Mouse (Mus musculus) kidney, adult 8-10 months (tissue): ENCODE results near the gene Gjb4.

Experiments used
- DNase-seq, 2 experiments: peaks; one replicate each; pipeline ENCODE4 v3.0.0; 2022

Gene Gjb4

DNA sequence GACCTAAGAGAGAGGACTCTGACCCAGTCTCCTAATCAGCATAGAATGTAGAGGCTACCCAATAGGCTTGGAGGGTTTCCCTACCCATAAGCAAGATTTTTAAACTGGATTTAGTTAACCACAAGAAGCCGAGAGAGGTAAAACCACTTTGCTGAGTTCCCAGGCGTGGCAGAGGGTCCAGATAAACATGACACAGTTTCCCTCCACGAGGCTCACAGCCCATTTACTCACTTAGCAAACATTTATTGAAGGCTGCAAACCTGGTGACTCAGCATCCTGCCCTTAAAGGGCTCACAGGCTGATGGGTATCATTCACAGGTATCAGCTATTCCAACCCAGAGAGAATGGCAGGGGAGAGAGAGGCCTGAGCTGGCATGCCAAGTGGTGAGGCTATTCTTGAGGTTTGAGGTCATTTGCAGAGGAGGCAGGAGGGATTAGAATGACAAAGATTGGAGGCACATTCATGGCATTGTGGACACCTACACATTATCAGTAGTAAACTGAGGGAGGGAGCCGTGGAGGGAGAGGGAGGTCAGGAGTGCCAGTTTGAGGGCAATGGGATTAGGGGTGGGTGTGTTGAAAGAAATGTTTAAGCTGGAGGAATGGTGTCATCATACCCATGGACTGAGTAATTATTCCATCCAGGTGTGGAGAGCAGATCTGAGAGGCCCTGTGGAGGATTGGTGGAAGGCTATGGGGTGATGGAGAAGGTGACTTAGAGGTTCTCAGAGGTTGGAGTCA, 4.2 kb downstream of the Gjb4 start:
- no peak for DNase-seq

DNA sequence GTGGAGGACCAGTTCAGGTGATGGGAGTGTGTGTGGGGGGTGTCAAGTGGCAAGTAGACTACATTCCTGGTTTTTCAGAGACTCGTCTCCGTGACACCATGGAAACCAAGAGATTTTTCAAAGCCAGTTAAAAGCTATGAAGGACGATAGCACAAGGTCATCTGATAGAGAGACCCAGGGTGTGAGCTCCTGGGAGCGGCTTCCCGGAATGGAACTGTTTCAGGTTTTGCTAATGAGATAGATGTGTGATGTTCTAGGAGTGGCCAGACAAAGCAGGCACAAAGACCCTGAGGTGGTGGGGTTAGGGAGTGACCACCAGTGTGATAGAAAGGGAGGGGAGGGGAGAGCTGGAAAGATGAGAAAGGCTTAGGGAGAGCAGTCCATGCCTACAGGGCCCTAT, 8.9 kb downstream of the Gjb4 start:
- DNase-seq: no peak

DNA sequence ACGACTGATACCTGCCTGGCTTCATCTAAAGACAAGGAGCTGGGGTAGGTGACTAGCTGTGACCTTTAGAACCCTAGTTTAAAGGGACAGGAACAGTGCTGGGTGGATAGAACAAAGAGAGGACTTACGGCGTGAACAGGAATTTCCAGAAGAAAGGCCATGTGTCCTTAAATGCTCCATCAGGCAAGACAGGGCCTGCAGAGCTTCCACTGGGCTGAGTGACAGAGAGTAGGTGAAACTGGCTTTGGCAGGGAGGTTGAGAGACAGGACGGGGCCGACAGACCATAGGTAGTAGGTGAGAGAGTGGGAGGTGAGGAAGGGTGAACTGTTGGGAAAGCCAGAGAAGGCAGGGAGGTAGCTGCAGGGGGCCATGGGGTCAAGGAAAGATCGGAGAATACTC, 12.5 kb downstream of the Gjb4 start:
- DNase-seq: no peak

DNA sequence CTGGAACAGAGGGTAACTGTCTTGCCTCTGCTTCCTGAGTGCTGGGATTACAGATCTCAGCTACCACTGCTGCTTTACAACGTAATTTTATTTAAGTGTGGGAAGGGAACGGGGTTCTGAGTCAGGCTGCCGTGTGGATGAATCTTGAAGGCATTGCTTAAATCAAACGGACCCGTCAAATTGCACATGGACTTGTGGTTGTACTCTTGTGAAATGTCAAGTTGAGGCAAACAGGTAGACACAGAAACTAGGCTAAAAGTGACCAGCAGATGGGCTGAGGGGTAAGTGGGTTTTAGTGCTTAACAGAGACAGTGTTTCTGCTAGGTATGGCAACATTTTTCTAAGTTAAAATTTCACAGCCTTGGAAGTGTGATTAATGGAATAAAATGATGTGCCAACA, 16.2 kb downstream of the Gjb4 start:
- no peak for DNase-seq

DNA sequence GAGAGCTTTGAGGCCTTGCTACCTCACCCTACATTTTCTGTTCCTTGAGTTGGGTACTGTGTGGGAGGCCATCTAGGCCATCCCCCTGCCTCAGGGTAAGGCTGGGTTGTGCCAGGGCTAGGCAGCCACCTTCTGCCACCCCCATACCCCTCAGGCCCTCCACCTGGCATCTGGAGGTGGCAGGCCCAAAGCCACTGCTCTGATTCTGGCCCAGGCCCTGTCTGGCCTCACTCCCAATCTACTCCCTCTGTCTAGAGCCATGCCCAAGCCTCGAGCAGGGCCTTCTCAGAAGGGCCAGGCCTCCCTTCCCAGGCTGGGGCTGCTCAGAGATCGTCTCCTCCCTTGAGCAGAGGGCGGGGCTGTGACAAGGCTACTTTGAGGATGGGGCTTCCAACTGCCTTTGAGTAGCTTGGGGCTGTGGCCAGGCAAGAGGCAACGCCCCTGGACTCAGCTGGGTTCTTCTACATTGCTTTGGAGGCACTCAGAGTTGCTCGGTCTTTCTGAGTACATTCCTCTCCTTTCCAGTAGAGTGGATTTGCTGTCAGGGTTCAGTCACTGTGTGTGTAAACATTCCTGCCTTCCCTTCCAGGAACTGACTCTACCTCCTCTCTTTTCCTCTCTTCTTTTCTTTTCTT, 18.9 kb downstream of the Gjb4 start:
- DNase-seq: no peak

DNA sequence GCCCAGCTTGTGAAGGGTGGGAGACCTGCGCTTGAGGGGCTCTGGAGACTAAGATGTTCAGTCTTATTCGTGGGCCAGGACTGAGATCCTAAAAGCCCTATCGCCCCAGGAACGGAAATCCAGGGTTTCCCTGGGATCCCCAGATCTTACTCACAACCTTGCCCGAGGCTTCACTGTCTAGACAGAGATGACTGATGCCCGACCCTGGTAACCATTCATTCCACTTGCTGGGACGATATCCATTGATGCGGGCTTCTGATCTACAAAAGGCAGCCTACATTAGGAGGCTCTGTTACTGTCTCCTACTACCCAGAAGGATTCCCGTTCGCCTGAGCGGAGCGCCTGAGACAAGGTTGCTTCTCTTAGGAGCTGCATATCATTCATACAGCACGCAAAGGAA, 22.7 kb downstream of the Gjb4 start:
- DNase-seq: no peak

DNA sequence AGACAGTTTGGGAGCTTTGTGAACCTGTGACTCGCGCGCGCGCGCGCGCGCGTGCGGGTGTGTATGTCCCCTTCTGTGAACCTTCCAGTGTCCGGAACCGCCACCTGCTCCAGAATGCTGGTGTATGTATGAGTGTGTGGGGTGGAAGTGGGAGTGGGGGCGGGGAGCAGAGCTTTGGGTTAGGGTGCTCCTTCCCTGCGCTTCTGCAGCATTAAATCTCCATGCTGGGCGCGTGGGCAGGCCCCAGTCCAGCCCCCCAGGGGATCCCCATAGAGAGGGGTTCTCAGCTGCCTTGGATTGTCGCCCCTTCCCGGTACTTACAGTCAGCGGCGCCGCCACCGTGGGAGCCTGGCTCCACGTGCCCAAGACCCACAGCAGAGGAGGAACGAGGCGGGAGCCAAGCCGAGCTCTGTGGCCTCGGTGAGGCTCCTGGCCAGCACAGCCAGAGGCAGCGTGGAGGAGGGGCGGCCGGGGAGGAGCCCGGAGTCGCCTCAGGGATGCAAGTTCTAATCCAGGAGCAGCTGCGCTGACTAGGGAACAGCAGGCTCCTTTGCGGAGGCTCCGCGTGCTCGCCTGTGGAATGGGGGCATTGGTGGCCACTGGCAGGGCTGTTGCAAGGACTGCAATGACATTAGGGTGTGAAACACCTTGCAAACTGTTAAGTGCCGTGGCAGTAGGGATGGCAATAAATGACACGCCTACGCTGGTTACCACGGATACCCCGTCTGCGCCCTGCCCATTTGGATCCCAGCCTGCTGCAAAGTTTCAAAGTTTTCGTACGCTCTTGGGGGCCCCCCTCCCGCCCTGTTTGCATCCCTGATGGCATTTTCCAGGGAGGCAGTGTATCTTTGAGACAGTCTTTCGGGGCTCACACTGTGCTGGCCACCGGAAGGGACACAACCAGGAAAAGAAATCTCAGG, 23.4 kb downstream of the Gjb4 start, which contains the start of gene Gjb3:
Gene Gjb3 (minus strand): TSS at position 664 of the 920 bp plus-strand sequence.
- no peak for DNase-seq

DNA sequence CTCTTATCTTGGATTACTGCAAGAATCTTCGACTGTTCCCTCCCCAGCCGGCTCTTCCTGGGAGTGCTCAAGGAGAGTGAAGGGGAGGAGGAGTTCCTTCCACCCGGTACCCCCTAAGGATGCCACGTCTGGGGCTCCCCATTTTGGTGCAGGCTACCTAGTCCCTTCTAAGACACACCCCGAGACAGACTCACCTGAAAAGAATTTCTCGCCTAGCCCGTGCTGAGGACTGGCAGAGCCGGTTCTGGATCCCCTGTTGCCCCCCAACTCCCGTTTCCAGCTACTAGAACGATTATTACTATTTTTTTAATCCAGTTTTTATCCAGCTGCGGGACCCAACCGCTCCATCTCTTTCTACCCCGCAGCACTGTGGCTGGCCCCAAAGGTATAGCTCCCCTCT, 24.1 kb downstream of the Gjb4 start:
- DNase-seq: no peak

DNA sequence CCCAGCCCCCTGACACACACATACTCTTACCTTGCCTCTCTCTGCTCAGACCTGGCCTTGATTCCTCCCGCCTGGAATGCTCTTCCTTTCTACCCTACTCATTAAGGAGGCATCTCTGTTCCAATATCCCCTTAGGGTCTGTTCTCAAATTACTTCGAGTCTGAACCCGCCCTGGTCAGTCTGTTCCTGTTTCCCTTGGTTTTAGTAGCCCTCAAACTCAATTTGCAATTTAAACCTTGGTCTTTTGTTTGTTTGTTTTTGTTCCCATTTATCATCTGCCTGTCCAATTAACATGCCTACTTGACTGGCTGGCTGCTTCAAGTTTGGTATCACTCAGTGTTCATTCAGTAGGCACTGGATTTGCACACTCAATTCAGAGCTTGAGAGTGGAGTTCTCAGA, 24.8 kb downstream of the Gjb4 start:
- no peak for DNase-seq

DNA sequence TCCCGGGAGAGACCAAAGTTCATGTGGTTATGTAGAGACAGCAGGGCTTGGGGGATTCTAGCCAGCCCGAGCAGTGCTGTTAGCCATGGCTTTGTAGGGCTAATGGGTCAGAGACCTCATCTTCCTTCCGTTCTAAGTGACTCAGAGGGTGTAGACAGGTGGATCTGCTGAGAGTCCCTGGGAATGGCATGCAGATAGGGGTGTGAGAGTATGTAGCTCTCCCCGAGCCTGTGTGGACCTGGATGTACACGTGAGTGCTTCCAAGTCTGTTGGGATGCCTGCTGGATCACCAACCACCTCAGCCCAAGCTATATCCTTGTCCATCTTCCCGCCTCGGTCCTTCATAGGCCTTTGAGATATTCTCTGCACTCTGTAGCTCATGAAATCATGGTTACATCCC, 25.5 kb downstream of the Gjb4 start:
- no peak for DNase-seq

DNA sequence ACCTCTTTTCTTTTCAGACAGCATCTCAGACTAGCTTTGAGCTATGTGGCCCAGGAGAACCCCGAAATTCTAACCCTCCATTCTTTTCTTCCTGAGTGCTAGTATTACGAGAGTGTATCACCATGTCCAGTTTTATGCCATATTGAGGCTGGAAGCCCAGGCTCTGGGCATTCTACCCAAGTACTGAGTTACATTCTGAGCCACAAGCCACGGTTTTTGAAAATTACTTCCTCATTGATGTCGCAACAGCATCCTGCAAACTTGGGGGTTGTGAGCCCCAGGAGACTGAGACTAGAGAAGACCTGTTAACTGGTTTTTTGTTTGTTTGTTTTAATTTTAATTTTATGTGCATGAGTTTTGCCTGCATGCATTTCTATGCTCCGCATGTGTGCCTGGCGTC, 26.1 kb downstream of the Gjb4 start:
- no peak for DNase-seq

DNA sequence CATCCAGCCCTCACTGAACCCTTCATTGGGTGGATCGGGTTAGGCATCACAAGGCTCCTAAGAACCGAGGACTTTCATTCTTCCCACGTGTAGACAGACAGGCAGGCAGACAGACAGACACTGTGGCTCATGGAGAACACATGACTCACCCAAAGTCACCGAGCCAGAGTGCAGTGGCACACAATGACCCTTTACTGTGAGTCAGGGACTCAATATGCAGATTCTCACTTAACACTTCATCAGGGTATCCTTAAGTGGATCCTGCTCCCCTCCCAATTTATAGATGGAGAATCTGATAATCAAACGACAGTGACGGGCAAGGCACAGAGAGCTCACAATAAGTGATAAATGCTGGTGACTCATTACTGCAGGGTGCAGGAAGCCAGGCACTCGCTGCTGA, 26.6 kb downstream of the Gjb4 start:
- DNase-seq: no peak

DNA sequence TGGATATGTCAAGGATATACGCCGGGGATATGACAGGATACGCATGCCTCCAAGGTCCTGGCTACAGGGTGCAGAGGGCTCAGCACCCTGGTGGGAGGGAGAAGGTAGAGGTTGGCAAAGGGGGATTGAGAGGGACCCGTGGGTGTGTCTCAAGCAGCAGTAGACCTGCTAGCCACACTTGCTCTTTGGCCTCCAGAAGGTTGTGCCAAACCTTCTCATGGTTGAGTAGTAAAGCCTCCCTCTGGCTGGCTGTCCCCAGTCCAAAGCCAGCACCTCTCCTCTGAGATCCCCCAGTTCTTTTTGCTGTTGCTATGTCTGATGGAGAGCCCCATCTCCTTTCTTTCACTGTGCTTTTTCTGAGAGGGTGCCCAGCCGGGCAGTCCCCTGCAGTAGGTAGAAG, 28.6 kb downstream of the Gjb4 start:
- DNase-seq: peak in 1 of 2 experiments; percentile 37

DNA sequence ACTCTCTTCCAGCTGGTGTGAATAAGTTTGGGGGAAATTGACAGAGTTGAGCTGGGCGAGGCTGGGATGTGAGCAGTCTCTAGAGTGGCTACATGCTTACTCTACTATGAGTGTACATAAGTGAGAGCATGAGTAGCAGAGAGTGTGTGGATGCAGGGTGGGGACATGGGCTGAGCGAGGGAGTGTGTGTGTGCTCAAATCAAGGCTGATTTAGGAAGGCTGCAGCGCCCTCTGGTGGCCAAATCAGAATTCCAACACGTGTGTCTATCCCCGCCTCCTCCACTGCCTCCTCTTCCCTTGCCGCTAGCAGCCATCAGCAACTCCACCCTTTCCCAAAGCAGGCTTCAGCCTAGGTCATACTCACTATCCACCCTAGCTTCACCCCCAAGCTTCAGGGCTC, 29.1 kb downstream of the Gjb4 start:
- DNase-seq: peak; percentile 37 to 74

DNA sequence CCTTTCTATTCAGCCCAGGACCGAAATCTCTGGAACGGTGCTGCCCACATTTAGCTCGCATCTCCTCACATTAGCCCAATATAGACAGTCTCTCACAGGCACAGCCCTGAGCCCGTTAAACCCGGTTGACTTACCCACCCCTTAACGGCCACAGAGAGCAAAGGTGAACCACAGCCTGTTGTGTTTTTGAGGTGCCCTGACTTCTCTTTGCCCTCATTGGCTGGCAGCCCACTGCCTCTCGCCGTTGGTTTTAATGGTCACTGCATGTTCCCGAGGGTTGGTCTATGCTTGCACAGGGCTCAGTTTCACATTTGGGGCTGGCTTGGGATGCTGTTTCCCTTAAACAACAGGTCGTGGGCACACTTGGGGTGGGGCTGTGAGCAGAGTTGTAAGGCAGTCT, 29.6 kb downstream of the Gjb4 start:
- peak; percentile 45 to 78 for DNase-seq

DNA sequence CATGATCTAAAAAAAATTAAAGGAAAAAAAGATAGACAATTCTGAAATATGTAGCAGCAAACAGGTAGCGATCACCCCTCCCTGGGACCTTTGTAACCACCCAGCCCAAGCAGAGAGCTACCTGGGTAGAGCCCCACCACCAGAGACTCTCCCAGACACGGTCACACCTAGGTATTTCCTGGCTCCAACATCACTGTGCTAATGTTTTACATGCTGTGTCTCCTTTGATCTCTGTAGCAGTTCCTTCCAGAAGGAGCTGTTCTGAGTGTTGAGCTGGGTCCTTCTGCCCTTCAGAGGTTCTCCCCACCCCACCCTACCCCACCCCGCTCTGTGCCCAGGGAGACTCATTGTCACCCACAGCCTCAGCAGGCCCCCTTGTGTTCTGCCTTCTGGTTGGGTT, 30.2 kb downstream of the Gjb4 start:
- DNase-seq: peak; percentile 21 to 28

DNA sequence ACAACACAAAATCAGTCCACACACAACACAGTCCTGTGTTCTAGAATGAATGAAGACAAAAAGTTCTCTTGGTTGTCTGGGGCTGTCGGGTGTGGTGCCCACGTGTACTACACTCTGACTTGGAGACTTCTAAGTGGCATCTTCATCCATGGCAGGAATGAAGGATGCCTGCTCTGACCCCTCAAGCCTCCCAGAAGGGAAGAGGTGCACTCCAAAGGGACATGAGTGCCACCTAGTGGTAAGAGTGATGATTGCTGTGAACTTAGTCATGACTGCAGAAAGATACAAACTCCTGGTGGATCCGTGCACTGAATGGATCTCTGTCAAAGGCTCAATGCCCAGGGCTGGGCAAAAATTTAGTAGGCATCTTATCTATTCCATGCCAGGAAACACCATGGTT, 34.3 kb downstream of the Gjb4 start:
- peak; percentile 41 to 67 for DNase-seq

DNA sequence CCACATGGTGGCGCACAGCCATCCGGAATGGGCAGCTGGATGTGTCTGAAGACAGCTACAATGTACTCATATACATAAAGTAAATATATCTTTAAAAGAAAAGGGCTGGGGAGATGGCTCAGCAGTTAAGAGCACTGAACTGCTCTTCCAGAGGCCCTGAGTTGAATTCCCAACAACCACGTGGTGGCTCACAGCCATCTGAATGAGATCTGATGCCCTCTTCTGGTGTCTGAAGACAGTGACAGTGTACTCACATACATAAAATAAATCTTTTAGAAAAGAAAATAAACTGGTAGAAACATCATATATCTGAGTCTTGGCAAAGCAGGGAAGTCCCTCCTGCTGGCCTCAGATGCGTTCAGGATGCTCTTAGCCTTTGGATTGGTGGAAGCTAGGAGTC, 36.7 kb downstream of the Gjb4 start:
- DNase-seq: peak in 1 of 2 experiments; percentile 19

DNA sequence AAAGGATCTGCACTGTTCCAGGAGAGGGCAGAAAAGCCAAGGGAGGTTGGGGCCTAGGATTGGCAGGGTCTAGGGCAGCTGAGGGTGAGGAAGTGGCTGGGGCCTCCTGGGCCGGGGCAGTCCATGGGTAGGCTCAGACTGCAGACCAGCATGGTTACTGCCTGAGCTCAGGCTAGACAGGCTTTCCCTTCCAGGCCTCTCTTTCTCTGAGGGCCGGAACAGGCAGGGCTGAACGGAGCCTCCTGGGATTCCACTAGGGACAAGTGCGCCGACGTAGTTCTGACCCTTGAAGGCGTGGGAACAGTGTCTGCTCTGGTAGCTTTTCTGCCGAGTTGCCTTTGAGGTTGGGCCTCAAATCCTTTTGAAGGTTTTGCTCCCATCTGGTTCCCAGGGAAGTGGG, 38.1 kb downstream of the Gjb4 start:
- no peak for DNase-seq

DNA sequence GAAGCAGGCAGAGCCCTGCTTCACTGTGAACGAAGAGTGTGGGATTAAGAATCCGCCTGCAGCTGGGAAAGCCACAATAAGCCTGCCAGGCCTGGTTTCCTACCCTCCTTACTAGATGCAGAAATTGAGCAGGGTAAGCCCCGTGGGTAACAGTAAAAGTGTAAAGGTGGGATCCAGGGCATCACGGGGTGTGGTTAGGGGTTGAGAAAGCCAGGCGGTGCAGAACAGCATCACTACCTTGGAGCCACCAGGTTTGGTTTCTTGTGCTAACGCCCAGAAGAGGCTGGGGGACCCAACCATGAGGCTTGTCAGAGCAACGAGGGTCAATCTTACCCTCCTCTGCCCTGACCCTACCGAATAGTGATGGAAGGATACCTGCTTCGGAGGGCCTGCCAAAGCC, 39.3 kb downstream of the Gjb4 start:
- no peak for DNase-seq

DNA sequence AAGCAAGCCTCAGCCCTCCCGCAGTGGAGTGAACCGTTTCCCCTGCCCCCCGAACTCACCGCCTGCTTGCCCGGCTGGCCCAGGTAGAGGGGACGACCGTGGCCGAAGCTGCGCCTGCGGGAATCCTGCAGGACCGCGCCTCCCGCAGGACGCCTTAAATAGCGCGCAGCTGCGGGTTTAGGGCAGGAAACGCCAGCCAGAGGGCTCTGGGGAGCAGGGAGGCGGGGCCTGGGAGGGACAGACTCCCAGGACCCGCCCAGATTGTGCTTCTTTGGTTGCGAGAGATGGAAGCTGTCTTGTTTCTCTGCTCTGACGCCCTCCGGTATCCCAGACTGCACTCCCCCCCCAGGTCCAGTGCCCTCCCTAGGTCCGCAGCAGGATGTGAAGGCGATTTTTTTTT, 40.0 kb downstream of the Gjb4 start, which contains the start of gene Gja4:
Gene Gja4 (minus strand): TSS at position 179 of the 400 bp plus-strand sequence.
- DNase-seq: peak; percentile 61 to 72

DNA sequence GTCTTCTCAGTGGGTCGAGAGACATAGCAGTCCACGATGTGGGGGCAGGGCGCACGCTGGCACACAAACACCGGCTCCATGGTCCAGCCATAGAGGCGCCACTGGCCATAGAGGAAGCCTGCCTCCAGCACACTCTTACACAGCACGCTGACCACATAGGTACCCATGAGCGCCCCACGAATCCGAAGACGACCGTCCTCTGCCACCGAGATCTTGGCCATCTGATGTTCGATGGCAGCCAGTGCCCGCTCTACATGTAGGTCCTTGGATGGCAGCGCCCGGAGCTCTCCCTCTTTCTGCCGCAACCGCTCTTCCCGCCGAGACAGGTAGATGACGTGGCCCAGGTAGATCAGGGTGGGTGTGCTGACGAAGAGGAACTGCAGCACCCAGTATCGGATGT, 41.5 kb downstream of the Gjb4 start:
- DNase-seq: no peak

DNA sequence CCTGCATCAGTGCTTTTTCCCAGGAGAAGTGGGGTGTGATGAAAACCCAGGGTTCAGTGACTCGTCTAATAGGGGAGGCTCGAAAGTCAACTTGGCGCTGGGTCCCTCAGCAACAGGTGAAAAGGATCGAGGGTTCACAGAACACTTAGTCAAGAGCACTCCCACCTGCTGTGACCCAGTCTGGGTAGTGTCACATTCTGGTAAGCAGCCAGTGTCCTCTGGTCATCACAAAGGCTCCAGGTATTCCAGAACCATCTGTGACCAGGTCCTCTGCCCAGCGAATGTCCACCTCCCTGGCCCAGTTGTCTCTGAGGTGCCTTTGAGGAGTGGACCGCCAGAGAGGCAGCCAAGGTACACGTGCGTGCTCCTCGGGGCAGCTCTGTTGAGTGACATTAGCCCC, 42.3 kb downstream of the Gjb4 start:
- no peak for DNase-seq

DNA sequence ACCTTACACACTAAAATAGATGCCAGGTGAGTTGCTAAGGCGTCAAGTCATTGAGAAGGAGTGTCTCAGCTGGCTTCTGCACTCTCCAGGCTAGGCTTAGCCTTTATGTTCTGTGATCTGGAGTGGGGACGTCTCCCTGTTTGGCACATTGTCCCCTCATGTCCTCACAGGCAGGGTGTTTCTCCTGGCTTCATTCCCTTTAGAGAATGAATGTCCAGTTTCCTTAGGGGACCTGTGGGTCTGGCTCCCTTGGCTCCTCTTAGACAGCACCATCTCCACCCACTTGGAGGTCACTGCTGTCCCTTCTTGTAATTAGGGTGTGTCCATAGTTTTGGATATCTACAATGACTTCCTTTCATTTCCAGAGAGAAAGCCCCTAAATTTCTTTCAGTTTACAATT, 47.0 kb downstream of the Gjb4 start:
- no peak for DNase-seq
